Mouse (Mus musculus): ENCODE measurements at regions not wholly inside any gene's neighbourhood (a gene's known extent, or its start where the extent isn't known, plus 50 kb on each side); places are given as distances from the start of the nearest gene placed in this dataset.

DNA sequence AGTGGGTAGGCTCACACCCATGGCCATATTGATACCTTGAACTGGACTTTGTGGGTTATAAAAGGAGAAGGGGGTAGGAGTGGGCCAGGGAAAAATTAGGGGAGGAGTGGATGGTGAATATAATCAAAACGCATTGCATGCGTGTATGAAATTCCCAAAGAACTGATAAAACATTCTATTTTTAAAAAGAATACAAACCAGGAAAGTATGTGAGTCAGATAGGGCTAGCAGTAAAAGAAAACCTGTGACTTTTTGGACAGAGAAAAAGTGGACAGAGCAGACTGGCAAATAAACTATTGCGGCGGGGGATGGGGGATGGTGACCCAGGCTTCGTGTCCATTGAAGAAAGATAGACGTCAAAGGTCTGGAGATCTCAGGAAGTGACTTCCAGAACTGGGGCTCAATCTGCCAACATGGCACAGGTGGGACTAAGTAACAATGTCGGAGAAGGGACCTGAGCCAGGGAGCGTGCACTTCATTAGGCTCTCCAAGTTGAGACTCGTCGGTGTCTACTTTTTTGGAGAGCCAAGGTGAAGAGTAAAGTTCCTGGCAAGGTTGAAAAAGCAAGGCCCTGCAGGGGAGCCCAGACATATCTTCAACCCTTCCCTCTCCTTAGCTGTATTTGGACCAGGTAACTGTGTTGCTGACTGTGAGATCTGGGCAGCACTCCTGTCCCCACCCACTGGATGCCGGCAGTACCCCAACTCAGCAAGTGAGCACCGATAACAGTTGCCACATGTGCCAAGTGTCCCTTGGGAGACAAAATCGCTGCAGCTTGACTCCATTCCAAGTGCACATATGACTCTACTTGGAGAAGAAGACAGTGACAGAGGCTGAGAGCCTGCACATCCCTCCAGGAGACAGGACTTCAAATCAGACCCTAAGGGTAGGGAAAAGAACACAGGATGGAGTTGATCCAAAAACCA is 103.1 kb upstream of the Nfe2l3 start:
- DNase-seq (ENCODE audit: low read depth, low spot score): no peak

DNA sequence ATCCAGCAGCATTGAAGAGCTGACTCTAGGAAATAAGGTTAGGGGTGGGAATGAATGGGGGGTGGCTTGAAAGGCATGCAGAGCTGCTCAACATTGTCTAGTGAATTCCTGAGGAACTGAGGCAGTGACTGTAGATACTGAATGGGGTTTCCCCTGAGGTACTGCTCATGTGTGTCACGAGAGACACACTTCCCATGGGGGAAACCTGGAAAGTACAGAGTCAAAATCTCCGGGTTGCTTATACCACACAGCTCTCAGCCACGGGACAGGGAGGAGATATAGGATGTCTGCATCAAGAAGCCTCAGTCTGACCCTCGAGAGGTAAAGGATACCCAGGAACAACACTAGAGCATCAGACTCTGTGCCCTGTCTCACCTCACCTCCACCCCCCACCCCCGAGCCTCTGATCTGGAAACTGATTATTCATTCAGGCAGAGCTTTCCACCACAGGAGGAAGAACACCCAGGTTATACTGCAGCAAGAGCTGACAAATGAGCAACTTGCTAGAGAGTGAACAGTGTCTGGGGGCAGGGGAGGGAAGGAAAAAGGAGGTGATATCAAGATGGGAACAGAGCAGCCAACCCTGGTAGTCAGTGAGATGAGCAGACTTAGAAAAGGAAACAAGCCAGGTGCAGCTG is 102.3 kb upstream of the Nfe2l3 start:
- DNase-seq (ENCODE audit: low read depth, low spot score): no peak

DNA sequence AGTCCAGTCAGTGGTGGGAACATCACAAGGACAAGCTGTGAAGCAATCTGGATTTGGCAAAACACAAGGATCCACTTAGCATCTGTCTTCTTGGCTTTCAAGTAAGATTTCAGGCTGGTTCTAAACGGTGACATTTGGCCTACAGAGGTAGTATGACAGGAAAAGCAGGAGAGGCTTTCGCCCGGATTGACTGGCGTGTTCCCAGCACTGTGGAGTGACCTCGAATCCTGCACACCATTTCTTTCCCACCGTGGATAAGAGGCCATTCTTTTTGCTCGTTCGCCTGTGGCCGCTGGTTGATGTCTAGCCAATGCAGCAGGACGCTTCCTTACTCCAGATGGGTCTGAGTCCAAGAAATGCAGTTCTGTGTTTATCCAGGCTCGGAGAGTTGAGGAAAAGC is 99.6 kb upstream of the Nfe2l3 start:
- DNase-seq (ENCODE audit: low read depth, low spot score): no peak

DNA sequence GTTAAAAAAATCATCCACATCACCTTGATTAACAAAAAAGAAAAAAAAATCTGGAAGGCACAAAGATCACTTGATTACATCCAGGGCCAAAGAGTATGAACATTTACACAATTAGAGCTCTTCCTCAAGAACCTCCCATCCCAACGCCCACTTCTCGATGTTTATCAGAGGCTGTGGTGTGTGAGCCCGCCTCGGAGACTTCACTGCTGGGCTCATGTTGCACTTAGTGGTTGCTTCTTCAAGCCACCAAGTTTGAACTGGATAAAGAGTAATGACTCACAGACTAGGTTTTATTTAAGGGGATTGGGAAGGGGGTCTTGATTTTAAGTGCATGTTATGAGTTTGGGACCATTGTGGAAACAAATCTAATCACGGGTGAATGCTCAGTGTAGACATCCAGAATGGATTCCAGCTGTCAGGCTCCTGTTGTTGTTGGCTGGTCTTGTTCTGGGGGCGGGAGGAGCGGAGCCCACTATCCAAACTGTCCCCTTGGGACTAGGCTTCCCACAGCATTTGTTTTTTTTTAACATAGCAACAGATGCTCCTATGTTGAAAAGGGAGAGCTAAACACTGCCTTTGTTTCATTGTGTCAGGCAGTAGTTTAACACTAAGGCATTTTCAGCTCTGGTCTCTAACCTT is 98.6 kb upstream of the Nfe2l3 start:
- no peak for DNase-seq (ENCODE audit: low read depth, low spot score)

DNA sequence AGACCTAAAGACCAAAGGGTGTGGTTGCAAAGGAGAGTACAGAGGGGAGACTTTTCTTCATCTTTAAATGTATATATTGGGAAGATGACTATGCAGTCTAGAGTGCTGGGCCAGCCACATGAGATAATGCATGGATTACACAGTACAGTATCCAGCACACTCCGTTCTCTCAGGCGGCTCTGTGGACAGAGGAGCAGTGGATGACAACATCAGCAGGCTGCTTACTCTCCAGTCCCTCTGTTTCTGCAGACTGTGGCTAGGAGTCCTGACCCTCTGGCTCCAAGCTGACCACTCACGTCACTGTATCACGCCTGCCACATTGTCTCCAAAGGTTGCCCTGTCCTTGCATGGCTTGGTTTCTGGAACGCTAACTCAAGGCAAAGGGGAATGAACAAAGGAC is 97.2 kb upstream of the Nfe2l3 start:
- no peak for DNase-seq (ENCODE audit: low read depth, low spot score)

DNA sequence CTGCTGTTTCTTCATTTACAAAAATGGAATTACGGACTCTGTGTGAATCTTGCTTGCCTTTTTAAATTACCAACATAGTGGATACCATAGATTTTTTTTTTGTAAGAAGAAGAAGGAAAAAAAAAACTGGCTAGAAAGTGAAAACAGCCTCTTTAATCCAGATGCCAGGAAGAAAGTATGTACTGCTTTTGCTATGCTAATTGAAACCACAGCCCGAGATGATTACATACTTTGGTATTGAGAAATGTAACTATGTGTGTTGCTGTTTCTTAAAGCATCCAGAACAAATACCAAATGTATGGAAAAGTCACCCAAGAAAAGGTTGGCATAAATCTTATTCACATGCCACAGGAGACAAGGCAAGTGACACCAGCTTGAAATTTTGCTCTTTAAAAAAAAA is 93.2 kb upstream of the Nfe2l3 start:
- DNase-seq (ENCODE audit: low read depth, low spot score): no peak

DNA sequence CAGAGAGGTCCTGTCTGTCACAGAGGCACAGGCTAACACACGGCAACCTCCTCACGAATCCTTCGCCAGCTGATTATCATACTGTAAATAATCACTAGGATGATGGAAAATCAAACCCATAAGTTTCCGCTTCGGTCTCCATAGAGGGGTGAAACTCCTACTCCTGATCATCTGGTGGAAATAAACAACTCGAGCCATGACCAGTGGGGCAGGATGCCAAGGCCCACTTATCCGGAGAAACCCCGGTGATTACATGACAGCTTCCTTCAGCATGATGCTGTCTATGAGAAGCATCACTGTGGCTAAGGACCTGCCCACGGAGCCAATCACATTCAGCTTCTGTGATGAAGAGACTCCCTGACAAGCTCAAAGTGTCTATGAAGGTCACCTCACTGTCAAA is 84.7 kb upstream of the Nfe2l3 start:
- DNase-seq (ENCODE audit: low read depth, low spot score): no peak

DNA sequence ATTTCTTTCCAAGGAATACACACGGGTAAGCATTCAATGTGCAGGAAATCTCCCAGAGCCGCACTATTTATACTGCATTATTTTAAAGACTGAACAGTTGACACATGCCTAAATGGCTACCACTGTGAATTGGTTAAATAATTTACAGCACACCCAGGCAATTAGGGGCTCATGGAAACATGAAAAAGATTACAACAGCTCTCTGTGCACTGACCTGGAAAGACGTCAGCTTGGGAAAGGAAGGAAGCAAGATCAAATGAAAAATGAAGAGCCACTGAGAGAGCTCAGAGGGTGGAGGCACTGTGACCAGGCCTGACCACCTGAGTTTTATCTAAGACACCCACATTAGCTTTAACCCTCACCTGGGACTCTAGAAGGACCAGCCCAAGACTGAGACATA is 82.7 kb upstream of the Nfe2l3 start:
- DNase-seq (ENCODE audit: low read depth, low spot score): no peak

DNA sequence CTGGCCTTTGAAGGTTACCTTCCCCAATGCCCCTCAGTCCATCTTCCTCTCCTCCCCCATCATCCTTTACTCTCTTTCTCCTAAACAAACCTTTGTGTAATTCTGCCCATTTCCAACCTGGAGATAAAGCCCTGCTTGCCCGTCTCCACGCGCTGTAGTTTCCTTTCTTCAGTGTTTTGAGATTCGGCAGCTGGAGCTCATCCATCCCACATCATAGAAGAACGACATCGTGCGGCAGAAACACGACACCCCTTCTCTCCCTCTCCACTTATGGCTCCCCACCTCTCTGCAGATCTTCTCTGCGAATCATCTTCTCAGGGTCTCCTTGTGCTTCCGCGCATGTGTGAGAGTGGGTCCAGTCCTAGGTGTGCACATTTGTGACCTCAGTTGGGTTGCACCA is 77.4 kb upstream of the Nfe2l3 start:
- no peak for DNase-seq (ENCODE audit: low read depth, low spot score)

DNA sequence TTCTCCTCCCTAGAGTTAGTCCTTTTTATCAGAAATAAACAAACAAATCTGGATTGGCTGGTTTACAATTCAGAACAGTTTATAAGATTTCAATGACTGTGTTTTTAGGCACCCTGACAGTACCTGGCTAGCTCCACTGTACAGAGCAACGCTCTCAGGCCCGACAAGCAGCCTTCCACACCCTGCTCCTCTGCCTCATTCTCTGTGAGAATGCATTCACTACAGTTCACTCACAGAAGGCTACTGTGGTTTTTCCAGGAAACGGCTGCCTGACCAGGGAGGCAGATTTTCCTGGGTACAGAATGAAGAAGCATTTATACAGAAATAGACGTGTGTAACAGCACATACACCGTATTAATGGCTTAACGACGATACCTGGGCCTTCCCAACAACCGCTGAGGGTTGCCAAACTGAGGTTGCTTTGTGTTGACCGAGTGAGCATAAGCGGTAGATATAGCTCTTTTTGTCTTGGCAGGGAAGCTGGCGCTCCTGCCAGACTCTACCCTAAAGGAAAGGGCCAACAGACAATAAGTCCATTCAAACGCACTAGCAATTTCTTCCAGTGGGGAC is 70.8 kb upstream of the Nfe2l3 start:
- DNase-seq (ENCODE audit: low read depth, low spot score): no peak

DNA sequence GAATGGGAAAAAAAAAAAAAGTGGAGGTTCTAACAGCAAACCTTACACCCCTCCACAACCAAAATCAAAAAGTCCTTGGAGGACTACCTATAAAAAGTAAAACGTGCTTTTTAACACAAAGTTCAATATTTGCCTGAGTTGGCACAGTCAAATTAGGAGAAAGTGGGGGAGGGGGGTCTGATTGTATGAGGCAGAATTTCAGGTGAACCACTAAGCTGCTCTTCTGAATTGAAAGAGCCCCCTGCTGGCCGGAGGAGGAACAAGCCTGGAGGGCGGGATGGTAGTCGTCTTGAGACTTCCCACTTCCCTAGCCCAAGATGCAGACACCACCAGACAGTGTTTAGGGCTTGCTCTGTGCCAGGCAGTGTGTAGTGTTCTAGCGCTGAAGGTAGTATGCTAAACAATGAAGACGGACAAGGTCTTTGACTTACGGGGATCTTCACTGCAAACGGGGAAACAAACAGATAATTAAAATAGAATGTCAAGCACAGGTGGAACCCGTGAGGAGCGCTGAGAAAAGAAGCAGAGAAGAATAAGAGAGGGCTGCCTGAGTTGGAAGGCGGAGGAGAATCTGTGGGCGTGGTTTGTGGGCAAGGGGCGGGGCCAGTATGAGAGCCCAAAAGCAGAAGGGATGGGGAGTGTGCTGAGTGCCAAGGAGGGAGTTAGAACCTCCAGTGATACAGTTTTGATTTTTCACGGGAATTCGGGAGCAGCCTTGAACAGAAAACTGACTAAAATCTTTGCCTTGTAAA is 69.8 kb upstream of the Nfe2l3 start:
- DNase-seq (ENCODE audit: low read depth, low spot score): peak; percentile 94

DNA sequence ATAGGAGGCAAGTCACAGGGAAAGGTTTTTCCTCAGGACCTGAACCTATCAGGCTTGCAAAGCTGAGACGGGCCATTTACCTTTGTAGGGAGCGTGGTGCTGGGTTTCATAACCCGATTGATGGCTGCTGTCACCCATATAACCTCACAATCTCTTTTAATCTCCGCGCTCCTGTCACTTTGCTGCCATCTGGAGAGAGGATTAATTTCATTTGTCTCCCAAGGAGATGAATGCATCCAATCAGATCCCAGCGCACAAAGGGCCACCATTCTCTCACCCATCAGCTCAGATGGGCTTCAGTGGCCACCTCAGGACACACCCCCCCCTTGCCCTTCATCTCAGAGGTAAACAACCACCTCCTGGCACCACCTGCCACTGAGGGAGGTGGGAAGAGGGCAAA is 67.7 kb upstream of the Nfe2l3 start:
- no peak for DNase-seq (ENCODE audit: low read depth, low spot score)

DNA sequence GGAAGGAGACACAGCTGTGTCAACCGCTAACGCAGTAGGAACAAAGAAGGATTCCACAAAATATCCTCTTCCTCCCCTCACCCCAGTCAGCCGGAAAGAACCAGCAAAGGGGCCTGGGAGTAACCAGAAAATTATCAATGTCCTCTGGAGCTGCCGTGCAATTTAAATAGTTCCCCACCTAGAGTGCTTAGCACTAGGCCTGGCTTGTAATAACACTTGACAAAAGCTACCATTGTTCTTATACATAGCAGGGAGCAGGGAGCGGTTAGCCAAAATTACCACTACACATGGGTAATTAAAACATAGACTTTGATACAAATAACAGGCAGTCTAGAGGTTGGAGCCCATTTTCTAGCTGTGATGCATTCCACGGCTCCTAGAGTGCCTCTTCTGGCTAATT is 62.7 kb upstream of the Nfe2l3 start:
- DNase-seq (ENCODE audit: low read depth, low spot score): peak; percentile 64

DNA sequence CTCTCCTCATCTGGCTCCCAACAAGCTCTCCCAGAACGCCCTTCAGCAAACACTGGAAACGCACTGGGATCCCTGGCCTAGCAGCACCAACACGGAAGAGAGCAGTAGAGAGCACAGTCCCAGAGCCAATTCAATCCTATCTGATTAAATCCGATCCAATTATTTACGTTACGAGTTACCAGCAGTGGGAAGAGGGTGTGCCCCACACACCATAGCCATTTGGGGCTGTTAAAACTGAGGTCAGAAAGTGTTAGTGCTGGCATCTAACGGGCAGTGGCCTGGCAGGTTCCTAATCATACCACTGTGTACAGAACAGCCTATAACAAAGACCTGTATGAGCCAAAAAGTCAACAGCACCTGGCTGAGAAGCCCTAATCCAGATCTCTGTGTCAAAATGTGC is 60.1 kb upstream of the Nfe2l3 start:
- no peak for DNase-seq (ENCODE audit: low read depth, low spot score)

DNA sequence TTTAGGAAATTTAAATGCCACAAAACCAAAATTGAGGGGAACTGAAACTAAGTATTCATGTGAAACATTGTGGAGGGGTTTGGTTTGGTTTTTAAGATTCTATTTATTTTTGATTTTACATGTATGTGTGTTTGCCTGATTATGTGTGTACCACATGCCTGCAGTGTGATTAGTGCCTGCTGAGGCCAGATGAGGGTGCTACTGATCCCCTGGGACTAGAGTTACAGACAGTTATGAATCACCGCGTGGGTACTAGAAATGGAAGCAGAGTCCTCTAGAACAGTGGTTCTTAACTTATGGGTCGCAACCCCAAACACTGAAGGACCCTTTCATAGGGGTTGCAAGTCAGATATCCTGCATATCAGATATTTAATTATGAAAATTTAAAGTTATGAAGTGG is 54.0 kb upstream of the Nfe2l3 start:
- DNase-seq (ENCODE audit: low read depth, low spot score): no peak

DNA sequence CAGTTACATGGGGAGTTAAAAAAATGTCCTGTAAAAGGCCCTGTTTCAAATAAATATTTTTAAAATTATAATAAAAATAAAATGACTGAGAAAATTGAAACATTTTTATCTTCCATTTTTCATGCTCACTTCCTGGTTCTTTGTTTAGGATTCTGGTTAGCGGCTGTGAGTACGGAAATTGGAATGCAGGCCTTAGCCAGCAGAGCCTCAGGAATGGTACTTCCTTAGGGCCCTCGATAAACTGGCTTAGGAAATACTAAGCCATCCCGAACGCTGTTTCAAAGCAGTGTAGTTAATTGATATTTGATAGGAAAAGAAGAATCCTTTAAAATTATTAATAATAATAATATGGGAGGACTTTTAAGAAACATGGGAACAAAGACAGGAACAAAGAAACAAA is 53.4 kb upstream of the Nfe2l3 start:
- DNase-seq (ENCODE audit: low read depth, low spot score): no peak

DNA sequence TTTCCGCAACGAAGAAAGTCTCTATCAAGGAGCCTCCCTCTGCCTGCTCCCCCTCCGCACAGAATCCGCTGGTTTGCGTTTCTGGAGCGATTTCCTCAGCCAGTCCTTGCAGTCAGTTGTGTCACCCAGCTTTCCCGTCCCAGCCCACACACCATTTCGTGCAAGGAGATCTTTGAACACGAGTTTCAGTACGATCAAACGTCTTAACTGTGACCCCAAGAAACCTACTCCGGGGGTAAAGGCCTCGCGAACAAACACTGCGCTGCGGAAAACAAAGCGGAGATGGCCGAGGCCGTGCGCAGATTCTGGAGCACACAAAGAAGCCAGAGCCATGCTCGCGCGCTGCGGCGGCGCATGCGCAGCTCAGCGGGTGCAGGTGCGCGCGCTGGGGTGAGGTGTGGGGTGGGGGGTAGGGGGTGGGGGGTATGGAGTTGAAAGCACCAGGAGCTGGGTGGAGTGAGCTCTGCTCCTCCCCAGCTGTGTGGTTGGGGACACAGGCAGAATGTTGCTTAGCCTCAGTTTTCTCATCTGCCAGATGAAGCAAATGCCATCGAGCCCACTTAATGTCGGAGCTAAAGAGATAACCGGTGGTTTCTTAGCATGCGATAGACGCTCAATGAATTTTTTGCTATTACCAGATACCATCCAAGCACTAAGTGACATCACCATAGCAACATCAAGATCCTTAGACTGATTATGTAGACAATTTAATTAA is 52.8 kb upstream of the Nfe2l3 start:
- peak; percentile 82 for DNase-seq (ENCODE audit: low read depth, low spot score)

DNA sequence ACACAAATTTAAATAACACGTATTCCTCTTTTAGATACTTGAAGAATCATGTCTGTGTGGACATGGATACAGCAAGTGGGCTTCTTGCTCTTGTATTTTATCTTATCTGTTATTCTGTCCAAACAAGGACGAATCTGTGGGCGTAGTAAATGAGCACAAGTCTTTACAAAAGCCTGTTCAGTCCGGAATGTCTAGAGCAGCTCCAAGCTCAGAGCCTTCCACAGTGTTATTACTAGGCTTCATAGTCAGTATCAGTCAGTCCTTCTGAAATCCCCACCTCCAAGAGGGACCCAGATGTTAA is 52.2 kb upstream of the Nfe2l3 start:
- no peak for DNase-seq (ENCODE audit: low read depth, low spot score)

DNA sequence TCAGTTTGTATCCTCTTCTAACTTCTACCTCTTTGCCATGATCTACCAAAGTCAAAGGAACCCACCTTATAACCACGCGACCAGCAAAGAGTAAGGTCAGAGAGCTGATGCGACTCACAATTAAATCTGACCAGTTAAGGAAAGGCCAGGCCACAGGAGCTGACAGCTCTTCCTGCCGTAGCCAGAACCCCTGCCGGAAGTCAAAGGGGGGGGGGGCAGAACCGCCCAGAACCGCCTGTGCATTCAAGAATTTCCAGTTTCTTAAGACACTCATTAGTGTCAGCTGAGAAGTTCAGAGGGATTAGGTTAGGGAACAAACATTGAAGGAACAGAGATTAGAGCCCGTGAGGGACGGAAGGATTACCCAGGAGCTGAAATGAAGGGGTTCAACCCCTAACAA is 51.0 kb upstream of the Nfe2l3 start:
- peak; percentile 75 for DNase-seq (ENCODE audit: low read depth, low spot score)

Measured in R1 (cell line).